Mouse (Mus musculus) heart, postnatal 25 days (tissue): ENCODE data around the gene Sdr16c6. TPM values are rescaled to one million over a fixed set of nuclear protein-coding genes. Genes with fewer than 3 reads are reported as not detected.

ENCODE experiments used
- DNase-seq: peaks from one replicate; pipeline ENCODE4 v3.0.0; 2022; ENCODE audit warnings: low spot score
- intact Hi-C: fragments of 180-260 bp; cut with DNase I; formaldehyde crosslinking; loops from one replicate; pipeline ENCODE4 v1.15.1; 2025
- total RNA-seq, 2 experiments: library from RNA; stranded (reverse); gene quantifications; 2 replicates each; pipeline ENCODE4 v1.2.3; 2021

Gene Sdr16c6
- not detected for total RNA-seq

DNA sequence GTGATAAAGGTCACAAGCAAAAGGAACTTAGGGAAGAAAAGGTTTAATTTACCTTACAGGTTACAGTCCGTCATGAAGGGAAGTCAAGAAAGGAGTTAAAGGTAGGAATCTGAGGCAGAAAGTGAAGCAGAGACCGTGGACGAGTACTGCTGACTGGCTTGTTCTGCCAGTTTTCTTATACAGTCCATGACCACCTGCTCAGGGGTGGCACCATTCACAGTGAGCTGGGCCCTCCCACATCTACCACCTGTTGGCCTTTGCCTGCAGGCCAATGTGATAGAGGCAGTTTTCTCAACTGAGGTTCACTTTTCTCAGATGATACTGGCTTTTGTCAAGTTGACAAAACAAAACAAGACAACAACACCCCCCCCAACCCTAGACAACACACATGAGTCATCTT lies at the start of gene Sdr16c6:
TSS of gene Sdr16c6 (minus strand) at position 151 of the 400 bp plus-strand sequence.
- DNase-seq = no peak
- intact Hi-C loops = no loop called here

DNA sequence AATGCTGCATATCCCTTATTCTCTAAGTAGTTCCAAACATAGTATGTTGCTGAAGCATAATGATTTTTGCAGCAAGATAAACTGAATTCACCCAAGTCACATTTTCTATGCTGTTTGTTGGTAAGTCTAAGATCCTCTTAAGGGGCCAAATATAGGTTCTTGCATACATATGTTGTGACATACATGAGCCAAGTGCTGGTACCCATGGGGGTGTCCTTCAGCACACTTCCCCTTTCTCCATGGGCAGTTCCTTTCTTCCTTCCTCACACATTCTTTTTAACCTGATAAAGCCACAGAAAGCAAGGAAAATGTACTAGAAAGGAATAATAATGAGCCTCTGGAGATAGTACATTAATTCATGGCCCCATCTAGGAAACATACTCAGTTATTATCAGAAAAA lies 2.9 kb upstream of the Sdr16c6 start:
- DNase-seq = no peak
- intact Hi-C loops = no loop called here

GRCm38 (mm10) chr4:4079132-4079531 lies 1.8 kb upstream of the Sdr16c6 start:
- DNase-seq = no peak
- intact Hi-C loops = no loop called here

GRCm38 (mm10) chr4:4076001-4076400 lies 1.3 kb downstream of the Sdr16c6 start:
- no peak for DNase-seq

More at GRCm38 (mm10) chr4:4076001-4076400, 1.3 kb downstream of the Sdr16c6 start:
- intact Hi-C loops = no loop called here

Other genes with a start within 250 kb of the Sdr16c6 start
- 100 to 1,000 TPM; 256 to 309 TPM for gene Gm11808, start 103.9 kb downstream of the Sdr16c6 start, total RNA-seq